Mouse (Mus musculus) limb, embryonic 14.5 days (tissue): ENCODE data around the gene Fam92b. TPM values are rescaled to one million over a fixed set of nuclear protein-coding genes. Genes with fewer than 3 reads are reported as not detected.

Experiments used
- ATAC-seq: fragments of 200-750 bp; cut with Nextera tagmentation; 2 replicates; pipeline ENCODE4 v1.8.0; 2017; ENCODE audit warnings: low read depth, moderate number of reproducible peaks, moderate TSS enrichment; ENCODE audit not compliant: low FRiP score
- DNase-seq: peaks from one replicate; pipeline ENCODE4 v3.0.0-alpha.2; 2015; ENCODE audit warnings: low spot score
- H3K27ac ChIP-seq: fragments of 300-500 bp; sonication (generic); replicated peaks from 2 replicates; pipeline ENCODE4 v1.5.1; 2014; ENCODE audit warnings: low read depth, mild to moderate bottlenecking, low read length, moderate library complexity, mixed read lengths
- H3K27me3 ChIP-seq: fragments of 300-500 bp; sonication (generic); 2 replicates; pipeline ENCODE4 v1.6.1; 2014; ENCODE audit warnings: low read length, mixed read lengths; ENCODE audit not compliant: control insufficient read depth, insufficient read depth
- H3K36me3 ChIP-seq: fragments of 300-500 bp; sonication (generic); 2 replicates; pipeline ENCODE4 v1.6.1; 2014; ENCODE audit warnings: mild to moderate bottlenecking, low read length, moderate library complexity, mixed read lengths; ENCODE audit not compliant: control insufficient read depth, insufficient read depth
- H3K4me1 ChIP-seq: fragments of 300-500 bp; sonication (generic); 2 replicates; pipeline ENCODE4 v1.6.1; 2014; ENCODE audit warnings: antibody characterized with exemption, low read length, mixed read lengths; ENCODE audit not compliant: control insufficient read depth, insufficient read depth
- H3K4me2 ChIP-seq: fragments of 300-500 bp; sonication (generic); replicated peaks from 2 replicates; pipeline ENCODE4 v1.6.1; 2014; ENCODE audit warnings: low read depth, mild to moderate bottlenecking, low read length, moderate library complexity; ENCODE audit not compliant: severe bottlenecking
- H3K4me3 ChIP-seq: fragments of 300-500 bp; sonication (generic); replicated peaks from 2 replicates; pipeline ENCODE4 v1.5.1; 2014; ENCODE audit warnings: low read length
- H3K9ac ChIP-seq: fragments of 300-500 bp; sonication (generic); 2 replicates; pipeline ENCODE4 v1.6.1; 2014; ENCODE audit warnings: mild to moderate bottlenecking, low read depth, low read length, moderate library complexity; ENCODE audit not compliant: severe bottlenecking
- H3K9me3 ChIP-seq: fragments of 300-500 bp; sonication (generic); 2 replicates; pipeline ENCODE4 v1.6.1; 2016; ENCODE audit warnings: low read length; ENCODE audit not compliant: control insufficient read depth
- POLR2A ChIP-seq: fragments of 200-500 bp; IDR thresholded peaks from 2 replicates; pipeline ENCODE4 v1.8.0; 2012; ENCODE audit warnings: inconsistent platforms, mild to moderate bottlenecking, moderate library complexity, borderline replicate concordance; ENCODE audit not compliant: insufficient read depth, insufficient read length; ENCODE audit errors: extremely low read depth
- WGBS: fragments of 180-500 bp; shearing (Covaris S2); extraction: QIAGEN DNeasy Blood & Tissue Kit; methylation state at CpG from one replicate; pipeline ENCODE4 v1.1.7; 2014; 5-methylcytosine and 5-hydroxymethylcytosine counted together
- polyA plus RNA-seq, 2 experiments: library from polyadenylated mRNA; depleted of rRNA in 1 of 2; stranded (reverse) in 1 of 2; unstranded in 1 of 2; fragments of >200 nt; fragmentation: Nextera tagmentation in 1 of 2; extraction: Ambion mirVana in 1 of 2; gene quantifications; 2 replicates each; pipeline versions ENCODE4 v1.2.1 to v1.2.3; 2012 to 2014

The Fam92b gene
- polyA plus RNA-seq, 2 experiments = not detected

DNA sequence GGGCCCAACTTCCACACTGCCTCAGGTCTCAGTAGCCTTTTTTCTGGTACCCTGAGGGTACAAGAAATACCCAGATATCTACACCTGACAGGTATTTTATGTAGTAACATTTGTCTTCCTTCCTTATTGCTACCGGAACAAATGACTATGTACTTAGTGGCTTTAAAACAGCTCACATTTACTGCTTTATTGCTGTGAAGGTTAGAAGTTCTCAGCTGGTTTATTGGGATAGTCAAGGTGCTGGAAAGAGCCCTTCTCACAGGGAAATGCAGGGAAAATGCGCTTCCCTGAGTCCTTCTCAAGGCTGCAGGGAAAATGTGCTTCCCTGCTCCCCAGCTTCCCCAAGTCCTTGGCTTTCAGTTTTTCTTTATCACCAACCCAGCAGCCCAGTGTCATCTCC lies 38.3 kb downstream of the Fam92b start:
- TF ChIP-seq POLR2A = no peak
- no peak for DNase-seq
- no peak overlapping the region for H3K4me3 ChIP-seq
- no peaks in the 10 kb centered on the region for H3K9me3 ChIP-seq
- ATAC-seq = no peak
- no peak overlapping the region for H3K9ac ChIP-seq
- 53% methylated on average over 2 of the region's 2 CpGs for WGBS
- H3K4me1 ChIP-seq = no peaks in the 10 kb centered on the region
- no peak overlapping the region for H3K27ac ChIP-seq
- no peak overlapping the region for H3K4me2 ChIP-seq
- H3K36me3 ChIP-seq = no peaks in the 10 kb centered on the region
- no peaks in the 10 kb centered on the region for H3K27me3 ChIP-seq

DNA sequence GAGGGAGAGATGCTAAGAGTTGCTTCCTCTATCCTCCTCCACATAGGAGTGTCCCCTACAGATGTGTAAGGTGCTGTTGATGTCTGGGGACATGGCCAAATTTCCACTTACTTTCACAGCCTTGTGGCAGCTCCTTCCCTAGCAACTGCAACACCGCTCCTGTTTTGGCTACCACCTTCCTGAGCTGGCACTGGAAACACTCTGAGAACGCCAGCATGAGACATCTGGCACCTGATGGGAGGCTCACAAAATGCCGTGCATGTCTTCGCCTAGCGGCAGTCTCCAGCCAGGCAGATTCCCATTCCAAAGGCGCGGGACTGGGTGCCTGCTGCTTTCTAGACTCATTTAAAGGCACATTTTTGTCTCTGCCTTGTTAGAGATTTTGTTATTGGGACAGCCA lies 40.6 kb downstream of the Fam92b start:
- Histone ChIP-seq H3K4me2 (no peak overlapping the region), H3K27ac (no peak overlapping the region), H3K9ac (no peak overlapping the region), H3K4me3 (no peak overlapping the region), H3K27me3 (no peaks in the 10 kb centered on the region), H3K4me1 (no peaks in the 10 kb centered on the region), H3K36me3 (no peaks in the 10 kb centered on the region), H3K9me3 (no peaks in the 10 kb centered on the region)
- ATAC-seq = no peak
- no peak for DNase-seq
- no peak for TF ChIP-seq POLR2A
- 51% methylated on average over 7 of the region's 7 CpGs for WGBS

DNA sequence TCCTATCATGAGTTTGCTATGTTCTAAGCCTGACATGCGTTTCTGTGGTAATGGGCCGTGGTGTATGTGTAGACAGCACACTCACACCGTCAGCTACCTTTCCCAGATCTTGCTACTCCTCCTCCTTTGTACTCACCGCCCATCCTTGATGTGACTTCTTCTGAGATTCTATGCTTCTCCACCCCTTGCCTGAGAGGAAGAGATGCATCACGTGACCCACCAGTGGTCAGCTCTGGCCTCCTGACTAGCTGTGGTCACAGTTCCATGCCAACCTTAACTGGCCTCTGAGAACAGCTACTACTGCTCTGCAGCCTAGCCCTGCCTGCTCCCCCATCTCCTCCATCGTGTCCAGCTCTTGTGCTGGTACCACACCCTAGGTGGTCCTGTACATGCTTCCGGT lies 41.6 kb downstream of the Fam92b start:
- H3K4me3 ChIP-seq = no peak overlapping the region
- 90% methylated on average over 7 of the region's 7 CpGs for WGBS

DNA sequence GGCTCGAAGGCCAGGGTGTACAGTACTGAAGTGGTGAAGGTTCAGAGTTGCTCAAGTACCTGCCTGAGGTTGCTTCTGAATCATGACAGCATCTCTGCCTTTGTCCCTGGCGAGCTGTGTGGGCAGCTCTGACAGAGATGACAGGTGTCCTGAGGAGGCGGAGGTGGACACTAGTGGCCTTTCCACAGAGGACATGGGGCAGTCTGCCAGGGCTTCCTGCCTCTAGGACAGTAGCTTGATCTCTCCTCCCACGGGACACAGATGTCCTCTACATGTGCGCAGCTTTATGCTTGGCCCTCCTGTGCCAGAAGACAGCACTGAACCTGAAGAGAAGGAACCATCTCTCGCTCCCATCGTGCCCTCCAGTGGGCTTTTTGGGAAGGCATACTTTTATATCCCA lies 44.1 kb downstream of the Fam92b start:
- WGBS = 75% methylated on average over 7 of the region's 7 CpGs

More for the DNA sequence above, 41.6 kb downstream of the Fam92b start:
- H3K4me1 ChIP-seq = no peaks in the 10 kb centered on the region
- DNase-seq (no peak), ATAC-seq (no peak)
- no peaks in the 10 kb centered on the region for H3K9me3 ChIP-seq
- H3K36me3 ChIP-seq = no peaks in the 10 kb centered on the region
- no peak overlapping the region for H3K9ac ChIP-seq
- no peak overlapping the region for H3K4me2 ChIP-seq
- no peaks in the 10 kb centered on the region for H3K27me3 ChIP-seq
- no peak overlapping the region for H3K27ac ChIP-seq
- TF ChIP-seq POLR2A = no peak

DNA sequence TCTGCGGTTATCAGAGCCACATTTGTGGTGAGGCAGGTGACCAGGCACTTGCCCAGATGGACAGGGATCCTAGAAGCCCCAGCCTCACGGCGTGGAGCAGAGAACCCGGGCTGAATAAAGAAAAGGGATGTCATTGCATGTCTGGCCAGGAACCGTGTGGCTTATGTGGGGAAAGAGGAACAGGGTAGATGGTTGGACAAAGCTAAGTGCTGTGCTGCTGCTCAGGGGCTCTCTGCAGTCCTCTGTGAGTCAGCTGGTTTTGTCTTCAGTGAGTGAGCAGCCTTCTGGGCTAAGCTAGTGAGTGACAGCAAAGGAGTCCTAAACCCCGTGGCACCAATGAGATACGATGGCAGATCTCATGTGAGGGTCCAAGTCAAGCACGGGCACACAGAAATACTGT lies 46.1 kb downstream of the Fam92b start:
- 80% methylated on average over 8 of the region's 8 CpGs for WGBS
- H3K4me2 ChIP-seq = no peak overlapping the region
- TF ChIP-seq POLR2A = no peak
- no peaks in the 10 kb centered on the region for H3K9me3 ChIP-seq
- no peaks in the 10 kb centered on the region for H3K27me3 ChIP-seq
- H3K36me3 ChIP-seq = no peaks in the 10 kb centered on the region
- no peak overlapping the region for H3K27ac ChIP-seq
- DNase-seq = no peak
- H3K4me1 ChIP-seq = no peaks in the 10 kb centered on the region
- ATAC-seq = no peak
- no peak overlapping the region for H3K4me3 ChIP-seq
- H3K9ac ChIP-seq = no peak overlapping the region

More for the DNA sequence above, 44.1 kb downstream of the Fam92b start:
- no peak overlapping the region for H3K9ac ChIP-seq
- no peaks in the 10 kb centered on the region for H3K36me3 ChIP-seq
- ATAC-seq (no peak), DNase-seq (no peak)
- H3K4me3 ChIP-seq = no peak overlapping the region
- no peak for TF ChIP-seq POLR2A
- H3K27me3 ChIP-seq = no peaks in the 10 kb centered on the region
- H3K9me3 ChIP-seq = no peaks in the 10 kb centered on the region
- H3K4me1 ChIP-seq = no peaks in the 10 kb centered on the region
- no peak overlapping the region for H3K27ac ChIP-seq
- H3K4me2 ChIP-seq = no peak overlapping the region

DNA sequence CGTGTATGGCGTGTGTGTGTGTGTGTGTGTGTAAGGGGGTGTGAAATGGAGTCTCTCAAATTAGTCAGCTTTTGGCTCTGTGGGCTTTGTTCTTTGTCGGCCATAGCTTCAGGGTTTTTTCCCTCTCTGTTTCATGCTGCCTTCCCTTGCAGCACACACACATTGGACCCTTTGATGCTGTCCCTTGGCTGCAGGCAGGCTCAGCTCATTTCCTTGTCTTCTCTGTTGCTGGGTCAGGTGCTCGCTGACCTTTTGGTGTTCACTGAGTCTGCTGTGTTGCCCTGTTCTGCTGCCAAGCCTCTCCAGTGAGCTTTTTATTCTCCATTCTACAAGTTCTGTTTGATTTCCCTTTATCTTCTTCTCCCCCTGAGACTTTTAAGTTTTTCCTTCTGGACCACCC lies 47.7 kb downstream of the Fam92b start:
- Histone ChIP-seq H3K9me3 (no peaks in the 10 kb centered on the region), H3K27me3 (no peaks in the 10 kb centered on the region), H3K4me3 (no peak overlapping the region), H3K27ac (no peak overlapping the region), H3K36me3 (no peaks in the 10 kb centered on the region), H3K4me1 (no peaks in the 10 kb centered on the region), H3K9ac (no peak overlapping the region), H3K4me2 (no peak overlapping the region)
- 47% methylated on average over 4 of the region's 4 CpGs for WGBS
- ATAC-seq (no peak), DNase-seq (no peak)
- TF ChIP-seq POLR2A = no peak
